Mouse (Mus musculus) brown adipose tissue, adult 24 weeks (tissue): Measurements from ENCODE around the gene Itpr1. TPM values are rescaled to one million over a fixed set of nuclear protein-coding genes. Genes with fewer than 3 reads are reported as not detected.

Experiments
- H3K27ac ChIP-seq: fragments of 200-500 bp; replicated peaks from 2 replicates; pipeline ENCODE4 v1.5.1; 2012; ENCODE audit warnings: low read depth, mild to moderate bottlenecking, low read length
- H3K4me1 ChIP-seq: fragments of 200-500 bp; 2 replicates; pipeline ENCODE4 v1.6.1; 2012; ENCODE audit warnings: low read length, mixed read lengths; ENCODE audit not compliant: control insufficient read depth, insufficient read depth, insufficient read length
- H3K4me3 ChIP-seq: fragments of 200-500 bp; 2 replicates; pipeline ENCODE4 v1.5.1; 2012; ENCODE audit warnings: low read depth, mild to moderate bottlenecking, low read length, moderate library complexity; ENCODE audit not compliant: insufficient read depth
- polyA plus RNA-seq: library from polyadenylated mRNA; stranded (reverse); fragments of >200 nt; gene quantifications from 2 replicates; pipeline ENCODE4 v1.2.4, GENCODE M21; 2012; ENCODE audit not compliant: missing spikeins, insufficient read depth, insufficient read length

Itpr1 gene
- polyA plus RNA-seq, 1 experiment, result 42.5 TPM

DNA sequence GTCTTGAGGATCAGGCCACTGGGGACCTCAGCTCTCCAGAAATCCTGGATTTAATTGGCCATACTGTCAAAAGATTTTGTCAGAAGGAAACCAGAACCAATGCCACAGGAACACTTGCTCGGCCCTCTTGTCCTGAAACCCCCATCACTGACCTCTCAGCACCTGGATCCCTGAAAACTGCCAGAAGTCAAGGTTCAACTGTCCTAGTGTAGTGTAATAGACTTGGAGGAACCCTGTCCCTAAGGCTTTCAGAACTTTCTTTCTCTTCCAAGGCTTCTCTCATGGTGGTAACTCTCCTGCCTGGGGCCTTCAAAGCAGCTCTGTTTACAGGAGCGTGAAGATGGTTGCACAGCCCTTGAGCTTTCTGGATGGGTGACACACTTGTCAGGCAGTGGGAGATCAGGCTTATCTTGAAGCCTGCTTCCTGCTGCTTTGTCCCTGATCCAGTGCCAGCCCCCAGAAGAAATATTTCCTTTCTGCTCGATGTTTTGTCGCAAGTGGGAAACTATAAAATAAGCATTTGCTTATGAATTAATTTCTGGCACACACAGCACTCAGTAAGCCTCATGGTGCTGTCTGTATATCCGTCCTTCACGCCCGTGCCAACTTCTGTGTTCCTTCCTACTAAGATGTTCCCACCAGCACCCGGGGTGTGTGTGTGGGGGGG, 234.4 kb downstream of the Itpr1 start:
- peaks cover 21% of the 10 kb centered on the region for H3K4me1 ChIP-seq
- peak overlapping the region; percentile 41 for H3K27ac ChIP-seq
- H3K4me3 ChIP-seq, result no peak overlapping the region

DNA sequence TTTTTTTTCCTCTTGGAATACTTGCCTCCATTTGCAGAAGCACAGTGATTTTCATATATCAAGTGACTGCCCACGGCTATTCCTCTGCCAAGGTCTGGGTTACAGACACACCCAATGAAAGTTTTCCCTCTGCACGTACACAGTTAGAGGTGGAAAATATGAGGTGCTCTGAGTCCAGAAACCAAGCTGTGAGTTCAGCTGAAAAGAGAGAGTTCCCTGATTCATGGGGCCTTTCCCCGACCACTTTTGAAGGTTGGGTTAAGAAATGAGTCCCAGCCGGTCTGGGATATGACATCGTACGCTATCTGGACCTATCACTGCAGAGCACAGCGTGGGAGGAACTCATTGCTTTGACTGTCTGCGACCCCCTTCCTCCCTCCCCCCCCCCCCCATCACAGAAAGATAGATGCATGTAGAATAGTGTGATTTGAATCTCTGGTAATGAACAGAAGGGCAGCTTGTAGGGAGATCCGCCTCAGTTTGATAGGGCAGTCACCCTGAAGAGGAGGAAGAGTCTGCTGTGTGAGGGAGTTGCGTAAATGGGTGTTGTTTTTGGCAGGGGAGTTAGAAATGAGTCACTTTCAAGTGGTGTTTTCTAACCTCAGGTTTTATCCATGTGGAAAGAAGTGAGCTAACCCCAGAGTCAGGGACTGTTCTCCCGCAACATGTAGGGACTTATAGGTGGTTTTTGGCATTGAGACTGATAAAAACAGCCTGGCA, 235.3 kb downstream of the Itpr1 start:
- Histone ChIP-seq H3K27ac (peak overlapping the region; percentile 61), H3K4me1 (peaks cover 21% of the 10 kb centered on the region), H3K4me3 (no peak overlapping the region)

DNA sequence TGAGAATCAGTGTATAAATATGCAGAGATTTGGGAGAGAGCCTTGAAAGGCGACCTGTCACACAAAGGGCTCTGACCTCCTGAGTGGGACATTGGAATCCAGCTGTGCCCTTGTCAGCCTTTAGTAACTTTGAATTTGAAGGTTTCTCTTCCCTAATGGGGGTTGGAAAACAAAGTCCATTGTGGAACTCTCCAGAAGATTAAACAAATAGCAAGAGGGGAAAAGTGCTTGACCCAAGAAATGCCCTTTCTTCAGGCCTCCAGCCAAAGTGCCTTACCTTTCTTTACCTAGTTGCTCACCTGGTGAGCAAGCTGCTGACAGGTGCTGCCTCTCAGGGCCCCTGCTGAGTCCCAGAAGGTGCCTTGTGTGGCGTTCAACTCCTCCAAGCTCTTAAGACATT, 236.0 kb downstream of the Itpr1 start:
- H3K27ac ChIP-seq, result peak overlapping the region; percentile 61
- H3K4me1 ChIP-seq, result peaks cover 21% of the 10 kb centered on the region

DNA sequence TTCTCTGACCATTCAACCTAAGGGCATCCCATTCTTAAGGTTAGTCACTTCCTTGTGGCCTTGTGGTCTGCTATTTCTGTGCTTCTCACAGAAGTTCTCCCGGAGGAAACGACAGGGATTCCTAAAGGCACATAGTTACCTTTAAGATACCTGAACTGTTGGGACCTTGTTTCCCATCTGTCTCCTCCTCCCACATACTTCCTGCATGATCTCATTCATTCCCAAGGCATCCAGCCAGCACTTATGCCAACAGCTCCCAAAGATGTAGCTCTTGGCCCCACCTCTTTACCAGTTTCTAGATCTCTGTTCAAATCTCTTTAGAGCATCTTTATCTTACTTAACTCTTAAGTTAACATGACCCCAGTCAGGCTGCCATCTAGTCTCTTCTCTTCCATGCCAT, 238.6 kb downstream of the Itpr1 start:
- Histone ChIP-seq H3K4me1 (peaks cover 34% of the 10 kb centered on the region), H3K4me3 (no peak overlapping the region), H3K27ac (no peak overlapping the region)

More for the DNA sequence above, 236.0 kb downstream of the Itpr1 start:
- no peak overlapping the region for H3K4me3 ChIP-seq

DNA sequence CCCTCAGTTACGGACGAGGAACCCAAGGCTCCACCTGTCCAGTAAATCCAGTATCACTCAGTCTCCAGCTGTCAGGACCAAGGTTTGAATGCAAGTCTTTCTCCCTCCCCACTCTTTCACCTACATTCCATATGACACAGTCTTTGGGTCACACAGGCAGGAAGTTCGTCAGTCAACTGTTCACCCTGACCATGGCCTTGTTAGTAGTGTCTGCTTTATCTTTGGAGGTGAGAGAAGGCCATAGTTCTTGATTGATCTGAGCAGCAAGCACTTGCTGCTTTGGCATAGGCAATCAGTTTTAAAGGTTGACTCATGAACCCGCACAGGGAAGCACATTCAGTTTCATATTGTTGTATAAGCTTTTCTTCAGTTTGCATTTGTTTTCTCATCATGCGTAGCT, 240.7 kb downstream of the Itpr1 start:
- peaks cover 24% of the 10 kb centered on the region for H3K4me1 ChIP-seq
- no peak overlapping the region for H3K27ac ChIP-seq
- H3K4me3 ChIP-seq, result no peak overlapping the region

DNA sequence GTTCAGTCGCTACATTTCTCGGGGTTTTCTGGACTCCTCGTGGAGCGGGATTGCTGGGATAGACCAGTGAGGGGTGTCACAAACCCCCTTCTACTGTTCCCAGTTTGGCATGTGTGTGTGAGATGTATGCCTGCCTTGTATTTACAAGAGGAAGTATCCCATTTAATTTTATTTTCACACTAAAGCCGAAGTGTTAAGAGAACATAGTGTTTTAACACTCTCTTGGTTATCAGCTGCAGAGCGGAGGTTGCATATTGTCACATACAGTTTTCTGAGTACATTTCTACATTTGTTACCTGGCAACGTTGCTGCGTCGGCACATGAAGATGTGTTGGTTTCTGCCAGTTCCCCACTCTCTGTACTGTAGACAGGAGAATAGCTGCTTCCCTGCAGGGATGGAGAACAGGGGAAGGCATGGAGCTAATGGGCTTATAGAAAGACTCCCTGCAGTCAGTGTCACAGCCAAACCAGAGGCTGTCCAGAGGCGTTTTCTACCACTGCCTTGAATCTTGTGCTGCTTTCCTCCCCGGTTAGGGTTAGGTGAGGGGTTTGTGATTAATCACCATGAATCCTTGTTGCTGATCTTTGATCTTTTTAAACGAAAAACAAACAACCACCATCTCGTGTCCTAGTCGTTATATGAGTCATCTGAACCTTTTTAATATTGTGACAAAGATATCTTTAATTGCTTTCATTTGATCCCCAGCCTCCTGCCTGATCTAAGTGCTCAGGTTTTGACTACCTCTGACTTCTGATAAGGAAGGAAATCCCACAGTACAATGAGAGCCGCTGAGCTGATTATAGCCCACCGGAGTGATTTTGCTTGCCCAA, 241.4 kb downstream of the Itpr1 start:
- Histone ChIP-seq H3K4me3 (no peak overlapping the region), H3K4me1 (peaks cover 25% of the 10 kb centered on the region), H3K27ac (no peak overlapping the region)

DNA sequence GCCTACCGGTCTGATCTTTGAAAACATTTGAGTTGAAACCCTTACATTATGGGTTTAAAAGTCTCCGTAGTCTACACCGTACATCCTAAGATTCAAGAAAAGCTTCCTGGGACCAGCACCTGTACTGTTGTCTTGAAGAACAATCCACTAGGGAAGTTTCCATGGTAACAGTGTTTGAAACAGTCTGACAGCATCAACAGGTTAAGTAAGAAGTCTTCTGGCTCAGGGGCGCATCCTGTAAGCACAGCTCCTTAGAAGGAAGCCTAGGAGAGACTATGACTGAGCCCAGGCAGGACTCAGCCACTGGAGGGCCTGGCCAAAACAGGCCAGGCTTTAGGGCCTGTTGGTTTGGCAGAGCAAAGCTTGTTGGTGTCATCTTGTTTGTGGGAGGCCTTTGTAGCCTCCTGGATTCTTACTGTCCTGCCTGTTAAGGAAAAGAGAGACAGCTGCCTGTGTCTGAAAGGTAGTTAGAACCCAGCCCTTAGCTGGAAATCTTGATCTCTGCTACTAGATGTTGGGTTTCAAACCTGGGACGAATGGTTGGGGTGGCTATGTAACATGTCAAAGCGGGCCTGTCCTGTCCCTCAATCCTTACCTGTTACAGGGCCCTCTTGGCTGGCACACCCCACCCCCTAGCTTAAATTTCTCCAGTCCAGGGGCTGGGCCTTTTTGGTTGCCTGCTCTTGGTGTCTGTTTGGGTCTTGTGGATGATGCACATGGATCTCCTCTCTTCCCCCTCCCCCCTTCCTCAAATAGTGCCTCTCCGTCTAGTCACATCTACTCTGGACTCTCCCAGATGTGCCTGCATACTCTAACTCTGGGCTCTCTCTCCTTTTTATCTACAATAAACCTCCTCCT, 242.3 kb downstream of the Itpr1 start:
- Histone ChIP-seq H3K4me3 (no peak overlapping the region), H3K27ac (peak overlapping the region; percentile 27), H3K4me1 (peaks cover 25% of the 10 kb centered on the region)

DNA sequence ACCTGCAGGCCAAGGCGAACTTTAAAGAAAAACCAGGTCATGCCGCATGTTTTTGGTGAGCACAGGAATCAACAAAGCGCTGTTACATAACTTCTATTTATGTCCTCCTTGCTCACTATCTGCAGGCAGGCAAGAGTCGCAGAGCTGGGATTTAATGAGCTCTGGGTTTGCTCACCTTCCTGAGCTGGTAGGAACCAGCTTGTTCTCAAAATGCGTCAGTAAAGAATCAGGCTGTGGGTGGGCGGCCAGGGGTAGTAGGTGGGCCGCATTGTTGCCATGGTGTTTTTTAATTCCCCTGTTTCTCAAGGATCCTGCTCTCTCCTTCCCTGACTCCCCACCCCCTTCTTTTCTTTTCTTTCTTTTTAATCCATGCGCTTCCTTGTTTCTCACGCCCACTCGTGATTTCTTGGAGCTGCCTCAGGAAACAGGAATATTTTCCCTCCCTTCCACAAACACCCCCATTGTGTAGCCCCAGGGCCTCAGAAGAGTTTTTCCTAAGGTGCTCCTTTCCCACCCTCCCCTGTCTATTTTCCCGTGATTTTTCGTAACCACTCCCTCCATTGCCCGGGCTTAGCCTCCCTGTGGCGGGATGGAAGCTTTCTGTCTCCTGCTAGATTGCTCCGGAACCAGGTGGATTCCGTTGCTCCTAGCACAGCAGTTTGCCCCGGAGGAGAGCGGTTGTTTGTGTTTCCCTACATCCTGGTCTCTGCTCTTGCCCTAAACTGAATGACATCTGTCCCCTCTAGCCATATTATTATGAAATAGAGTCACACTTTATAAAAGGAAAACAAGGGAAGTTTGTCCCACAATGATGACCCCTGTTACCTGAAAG, 243.6 kb downstream of the Itpr1 start:
- H3K27ac ChIP-seq, result peak overlapping the region; percentile 92
- H3K4me1 ChIP-seq, result peaks cover 25% of the 10 kb centered on the region
- H3K4me3 ChIP-seq, result peak overlapping the region; percentile 29

DNA sequence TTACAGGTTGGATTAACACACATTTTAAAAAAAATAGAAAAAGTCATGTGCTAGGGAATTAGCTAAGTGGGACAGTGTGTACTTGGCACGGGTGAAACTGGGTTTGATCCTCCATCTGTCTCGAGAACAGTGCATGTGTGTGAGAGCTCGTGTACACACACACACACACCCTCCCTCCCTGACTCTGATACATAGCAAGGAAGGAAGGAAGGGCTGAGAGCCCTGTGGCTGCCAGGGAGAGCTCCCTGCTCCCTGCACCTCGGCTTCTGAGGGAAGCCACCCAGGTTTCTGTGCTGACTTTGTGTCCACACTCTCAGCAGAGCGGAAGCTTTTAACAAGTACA, 244.1 kb downstream of the Itpr1 start:
- H3K27ac ChIP-seq, result peak overlapping the region; percentile 92
- H3K4me3 ChIP-seq, result peak overlapping the region; percentile 29; the same call in 1 of the 2 replicates
- peaks cover 25% of the 10 kb centered on the region for H3K4me1 ChIP-seq

DNA sequence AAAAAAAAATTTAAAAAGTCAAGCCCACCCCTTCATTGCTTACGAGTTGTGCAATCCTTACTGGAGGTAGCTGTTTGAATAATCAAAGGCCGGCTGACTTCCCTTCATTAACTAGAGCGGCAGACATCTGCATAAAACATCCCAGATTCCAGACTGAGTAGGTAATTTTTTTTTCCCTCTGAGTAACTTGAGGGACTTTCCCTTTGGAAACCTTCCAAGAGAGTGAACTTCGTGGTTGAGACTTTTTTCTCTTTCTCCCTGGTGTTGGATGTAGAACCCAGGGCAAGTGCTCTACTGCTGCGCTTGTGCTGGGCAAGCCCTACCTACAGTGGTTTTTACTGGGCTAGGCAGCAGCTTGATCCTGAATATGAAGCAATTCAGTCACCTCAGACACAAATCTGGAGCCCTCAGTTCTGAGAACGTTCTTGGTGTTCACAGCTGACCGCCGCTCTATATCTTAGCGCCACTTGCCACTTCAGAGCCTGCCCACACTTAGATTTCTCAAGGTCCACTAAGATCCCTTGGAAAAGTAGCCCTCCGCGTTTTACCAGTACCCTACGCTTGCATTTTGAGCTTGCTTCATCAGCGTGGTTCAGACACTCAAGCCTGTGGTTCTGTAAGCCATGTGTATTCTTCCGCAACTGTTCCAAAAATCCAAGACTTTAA, 244.8 kb downstream of the Itpr1 start:
- no peak overlapping the region for H3K4me3 ChIP-seq
- H3K4me1 ChIP-seq, result peaks cover 25% of the 10 kb centered on the region
- H3K27ac ChIP-seq, result peak overlapping the region; percentile 82

DNA sequence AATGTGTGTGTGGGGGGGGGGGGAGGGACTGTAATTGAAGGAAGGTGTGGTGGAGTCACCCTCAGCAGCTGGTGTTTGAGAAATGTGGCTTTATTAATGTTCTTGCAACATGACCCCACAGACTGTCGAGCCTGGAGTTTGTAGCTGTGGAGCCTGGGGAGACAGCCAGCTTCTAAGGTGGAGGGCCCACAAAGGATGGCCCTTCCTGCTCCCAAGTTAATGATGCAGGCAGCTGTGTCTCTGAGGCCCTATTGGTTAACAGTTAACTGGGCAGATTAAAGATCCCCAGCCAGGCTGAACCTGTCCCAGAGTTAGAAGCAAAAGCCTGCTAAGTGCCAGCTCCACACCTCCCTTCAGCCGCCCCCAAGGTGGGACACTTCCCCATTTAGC, 245.3 kb downstream of the Itpr1 start:
- H3K27ac ChIP-seq, result peak overlapping the region; percentile 82

DNA sequence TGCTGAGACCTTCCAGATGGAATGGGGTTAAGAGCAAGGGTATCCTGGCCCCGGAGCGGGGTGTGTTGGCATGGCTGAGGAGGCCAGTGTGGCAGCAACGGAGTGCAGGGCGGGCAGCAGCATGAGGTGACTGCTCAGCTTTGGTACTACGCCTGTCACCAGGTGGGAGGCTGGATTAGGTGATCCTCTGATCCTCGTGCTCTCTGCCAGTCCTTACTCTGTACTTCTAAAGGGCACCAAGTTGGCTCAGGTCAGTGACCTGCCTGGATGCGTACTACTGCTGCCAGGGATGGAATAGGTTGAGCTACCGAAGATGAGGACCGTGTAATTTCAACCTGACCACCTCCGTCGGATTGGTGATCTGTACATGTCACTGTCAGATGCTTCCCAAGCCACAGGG, 245.9 kb downstream of the Itpr1 start:
- H3K27ac ChIP-seq, result peak overlapping the region; percentile 36
- H3K4me3 ChIP-seq, result no peak overlapping the region
- peaks cover 25% of the 10 kb centered on the region for H3K4me1 ChIP-seq

More for the DNA sequence above, 245.3 kb downstream of the Itpr1 start:
- Histone ChIP-seq H3K4me1 (peaks cover 25% of the 10 kb centered on the region), H3K4me3 (no peak overlapping the region)

DNA sequence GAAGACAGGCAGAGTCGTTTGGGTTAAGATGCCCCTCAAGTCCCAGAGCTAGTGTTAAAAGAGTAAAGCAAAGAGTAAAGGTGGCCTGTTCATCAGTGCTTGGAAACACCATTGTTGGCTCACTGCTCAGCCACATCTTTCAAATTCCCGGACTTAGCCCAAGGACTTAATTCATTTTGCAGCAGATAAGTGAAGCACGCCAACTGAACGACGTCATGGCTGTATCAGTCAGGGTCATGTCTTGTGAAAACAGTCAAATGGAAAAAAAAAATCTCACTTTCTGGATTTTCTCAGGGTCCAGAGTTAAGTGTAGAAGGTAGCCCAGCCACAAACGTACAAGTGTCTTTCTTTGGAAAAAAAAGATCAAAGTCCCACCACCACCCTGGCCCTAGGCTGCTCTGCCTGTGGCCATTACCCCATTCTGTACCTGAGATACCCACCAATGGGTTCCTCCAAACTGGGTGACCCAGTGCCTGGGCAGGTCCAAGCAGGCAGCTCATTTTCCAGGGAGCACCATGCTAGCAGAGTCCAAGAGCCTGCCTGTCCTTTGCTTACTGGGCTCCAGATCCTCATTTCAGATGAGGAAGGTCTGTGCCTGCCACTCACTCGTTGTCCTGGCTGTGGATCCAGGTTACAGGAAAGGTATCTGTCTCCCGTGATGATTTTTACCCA, 251.5 kb downstream of the Itpr1 start:
- Histone ChIP-seq H3K4me3 (no peak overlapping the region), H3K27ac (no peak overlapping the region)

More for the DNA sequence above, 251.5 kb downstream of the Itpr1 start:
- H3K4me1 ChIP-seq, result peaks cover 17% of the 10 kb centered on the region; the same call in 1 of the 2 replicates
